Mouse (Mus musculus): Measurements from ENCODE around the gene Galr3. TPM values are rescaled to one million over a fixed set of nuclear protein-coding genes. Genes with fewer than 3 reads are reported as not detected.
"Not testable (repeated sequence)": the region's sequence is repeated elsewhere in the genome, so short reads cannot be mapped to it uniquely, and the experiment has no call there.

Gene Galr3
- polyA plus RNA-seq, 1 experiment from 2014 or later: 0.34 TPM

GRCm38 (mm10) chr15:79002036-79002435 is 39.6 kb upstream of the Galr3 start:
- H3K9ac ChIP-seq (ENCODE audit: low read depth, low read length): no peak overlapping the region; the same call in 1 of the 2 replicates
- DNase-seq (ENCODE audit: low spot score) (no peak), ATAC-seq (replicated peaks; ENCODE audit: low FRiP score) (no peak)
- WGBS: 58% methylated on average over 19 of the region's 19 CpGs
- no peaks in the 10 kb centered on the region for H3K9me3 ChIP-seq (ENCODE audit: control insufficient read depth, low read length)
- H3K27ac ChIP-seq (ENCODE audit: low read depth, low read length): no peak overlapping the region
- no peaks in the 10 kb centered on the region for H3K4me1 ChIP-seq (replicated peaks; ENCODE audit: control insufficient read depth, insufficient read depth, low read length)
- peaks cover 32% of the 10 kb centered on the region for H3K36me3 ChIP-seq (ENCODE audit: control insufficient read depth, insufficient read depth, low read length)
- H3K27me3 ChIP-seq (replicated peaks; ENCODE audit: control insufficient read depth, insufficient read depth, low read length): no peaks in the 10 kb centered on the region
- H3K4me3 ChIP-seq (ENCODE audit: low read depth, low read length): no peak overlapping the region
- H3K4me2 ChIP-seq: no peak overlapping the region

DNA sequence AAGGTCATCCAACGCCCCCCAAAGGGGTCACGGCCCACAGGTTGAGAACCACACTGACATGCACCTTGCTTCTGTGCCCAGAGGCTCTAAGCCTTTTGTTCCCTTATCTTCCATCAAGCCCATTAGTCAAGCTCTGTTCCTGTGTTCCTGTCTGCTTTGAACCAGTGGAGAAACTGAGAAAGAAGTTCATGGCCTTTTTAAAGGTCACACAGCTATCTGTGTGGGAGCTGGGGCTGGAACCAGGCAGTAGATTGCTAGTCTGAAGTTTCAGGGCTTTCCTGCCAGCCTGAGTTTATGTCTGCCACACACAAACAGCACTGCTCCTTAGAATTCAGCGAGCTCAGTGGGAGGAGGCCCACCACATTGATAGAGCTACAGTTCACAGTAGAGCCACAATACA is 38.6 kb upstream of the Galr3 start:
- H3K36me3 ChIP-seq (ENCODE audit: control insufficient read depth, insufficient read depth, low read length): peaks cover 32% of the 10 kb centered on the region
- WGBS: 83% methylated on average over 3 of the region's 3 CpGs
- no peaks in the 10 kb centered on the region for H3K4me1 ChIP-seq (replicated peaks; ENCODE audit: control insufficient read depth, insufficient read depth, low read length)
- no peak overlapping the region for H3K27ac ChIP-seq (ENCODE audit: low read depth, low read length)
- no peaks in the 10 kb centered on the region for H3K9me3 ChIP-seq (ENCODE audit: control insufficient read depth, low read length)
- DNase-seq (ENCODE audit: low spot score) (no peak), ATAC-seq (replicated peaks; ENCODE audit: low FRiP score) (no peak)
- H3K4me2 ChIP-seq: no peak overlapping the region
- no peak overlapping the region for H3K9ac ChIP-seq (ENCODE audit: low read depth, low read length)
- no peaks in the 10 kb centered on the region for H3K27me3 ChIP-seq (replicated peaks; ENCODE audit: control insufficient read depth, insufficient read depth, low read length)
- no peak overlapping the region for H3K4me3 ChIP-seq (ENCODE audit: low read depth, low read length)

DNA sequence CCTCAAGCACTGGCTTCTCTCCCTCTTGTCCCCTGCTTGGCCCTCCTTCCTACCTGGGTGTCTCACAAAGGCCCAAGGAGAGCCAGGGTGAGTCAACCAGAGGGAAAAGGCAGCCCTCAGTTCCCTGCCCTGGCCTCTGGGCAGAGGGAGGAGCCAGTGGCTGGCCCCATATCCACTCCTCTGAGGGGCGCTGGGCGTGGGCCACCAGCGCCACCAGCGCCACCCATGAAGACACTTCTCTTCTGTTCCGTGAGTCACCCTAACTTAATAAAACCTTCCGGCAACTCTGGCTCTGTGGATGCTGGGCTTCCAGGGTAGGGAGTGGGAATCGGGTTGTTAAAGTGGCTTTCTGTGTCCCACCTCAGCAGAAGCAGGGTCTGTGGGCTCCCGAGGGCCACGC is 36.1 kb upstream of the Galr3 start:
- no peak for ATAC-seq (replicated peaks; ENCODE audit: low FRiP score)
- WGBS: 89% methylated on average over 9 of the region's 9 CpGs

DNA sequence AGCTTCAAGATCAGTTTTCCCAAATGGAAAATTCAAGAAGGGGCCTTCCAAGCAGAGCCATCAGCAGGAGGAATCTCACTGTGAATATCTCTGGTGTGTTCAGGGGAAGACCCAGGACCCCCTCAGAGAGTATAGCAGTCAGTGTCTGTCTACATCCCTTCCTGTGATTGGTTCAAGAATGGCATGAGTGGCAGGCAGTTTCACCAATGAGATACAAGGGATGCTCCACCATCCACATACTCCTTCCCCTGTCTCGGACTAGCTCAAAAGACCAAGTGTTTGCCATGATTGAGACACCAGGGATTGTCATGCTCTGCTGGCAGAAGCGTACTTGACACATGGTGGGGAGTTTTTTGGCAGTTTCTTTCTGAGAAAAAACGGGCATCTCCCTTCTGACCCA is 35.0 kb upstream of the Galr3 start:
- Histone ChIP-seq H3K36me3 (ENCODE audit: control insufficient read depth, insufficient read depth, low read length) (peaks cover 26% of the 10 kb centered on the region), H3K27ac (ENCODE audit: low read depth, low read length) (no peak overlapping the region), H3K27me3 (replicated peaks; ENCODE audit: control insufficient read depth, insufficient read depth, low read length) (no peaks in the 10 kb centered on the region), H3K9ac (ENCODE audit: low read depth, low read length) (no peak overlapping the region), H3K9me3 (ENCODE audit: control insufficient read depth, low read length) (no peaks in the 10 kb centered on the region), H3K4me2 (no peak overlapping the region), H3K4me3 (ENCODE audit: low read depth, low read length) (no peak overlapping the region), H3K4me1 (replicated peaks; ENCODE audit: control insufficient read depth, insufficient read depth, low read length) (peaks cover 2% of the 10 kb centered on the region; the same call in 1 of the 2 replicates)
- 68% methylated on average over 3 of the region's 3 CpGs for WGBS
- no peak for ATAC-seq (replicated peaks; ENCODE audit: low FRiP score)
- DNase-seq (ENCODE audit: low spot score): no peak

More for the DNA sequence above, 36.1 kb upstream of the Galr3 start:
- Histone ChIP-seq H3K9ac (ENCODE audit: low read depth, low read length) (no peak overlapping the region), H3K27me3 (replicated peaks; ENCODE audit: control insufficient read depth, insufficient read depth, low read length) (no peaks in the 10 kb centered on the region), H3K4me3 (ENCODE audit: low read depth, low read length) (no peak overlapping the region), H3K27ac (ENCODE audit: low read depth, low read length) (no peak overlapping the region), H3K4me2 (no peak overlapping the region), H3K36me3 (ENCODE audit: control insufficient read depth, insufficient read depth, low read length) (peaks cover 28% of the 10 kb centered on the region), H3K4me1 (replicated peaks; ENCODE audit: control insufficient read depth, insufficient read depth, low read length) (no peaks in the 10 kb centered on the region), H3K9me3 (ENCODE audit: control insufficient read depth, low read length) (no peaks in the 10 kb centered on the region)
- DNase-seq (ENCODE audit: low spot score): no peak

DNA sequence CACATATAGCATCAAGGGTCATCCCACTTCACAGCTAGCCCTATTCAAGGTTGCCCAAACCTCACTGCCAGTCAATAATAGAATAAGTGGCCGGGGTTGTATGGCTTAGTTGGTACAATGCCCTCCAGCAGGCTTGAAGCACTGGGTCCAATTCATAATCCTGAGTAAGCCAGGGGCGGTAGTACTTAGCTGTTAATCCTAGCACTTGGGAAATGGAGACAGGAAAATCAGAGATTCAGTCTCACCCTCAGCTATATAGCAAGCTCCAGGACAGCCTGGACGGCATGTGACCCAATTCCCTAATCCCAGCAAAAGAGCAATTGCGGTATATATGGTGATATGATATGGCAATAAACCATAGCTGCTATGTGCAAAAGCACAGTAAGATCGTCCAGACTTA is 34.6 kb upstream of the Galr3 start:
- no peaks in the 10 kb centered on the region for H3K9me3 ChIP-seq (ENCODE audit: control insufficient read depth, low read length)
- no peak overlapping the region for H3K27ac ChIP-seq (ENCODE audit: low read depth, low read length)
- WGBS: 91% methylated on average over 5 of the region's 5 CpGs
- H3K4me1 ChIP-seq (replicated peaks; ENCODE audit: control insufficient read depth, insufficient read depth, low read length): peaks cover 2% of the 10 kb centered on the region; the same call in 1 of the 2 replicates
- DNase-seq (ENCODE audit: low spot score) (no peak), ATAC-seq (replicated peaks; ENCODE audit: low FRiP score) (no peak)
- H3K27me3 ChIP-seq (replicated peaks; ENCODE audit: control insufficient read depth, insufficient read depth, low read length): no peaks in the 10 kb centered on the region
- H3K9ac ChIP-seq (ENCODE audit: low read depth, low read length): no peak overlapping the region
- H3K4me2 ChIP-seq: no peak overlapping the region
- H3K36me3 ChIP-seq (ENCODE audit: control insufficient read depth, insufficient read depth, low read length): peaks cover 22% of the 10 kb centered on the region
- H3K4me3 ChIP-seq (ENCODE audit: low read depth, low read length): no peak overlapping the region

- H3K4me3 ChIP-seq (ENCODE audit: low read depth, low read length); ATAC-seq (replicated peaks; ENCODE audit: low FRiP score); H3K27me3 ChIP-seq (replicated peaks; ENCODE audit: control insufficient read depth, insufficient read depth, low read length); H3K9ac ChIP-seq (ENCODE audit: low read depth, low read length); H3K9me3 ChIP-seq (ENCODE audit: control insufficient read depth, low read length); H3K27ac ChIP-seq (ENCODE audit: low read depth, low read length); DNase-seq (ENCODE audit: low spot score); H3K4me2 ChIP-seq; H3K4me1 ChIP-seq (replicated peaks; ENCODE audit: control insufficient read depth, insufficient read depth, low read length): not testable (repeated sequence)
- peaks cover 21% of the 10 kb centered on the region for H3K36me3 ChIP-seq (ENCODE audit: control insufficient read depth, insufficient read depth, low read length)
- WGBS: 81% methylated on average over 6 of the region's 6 CpGs
Measured at GRCm38 (mm10) chr15:79007836-79008235, 33.8 kb upstream of the Galr3 start.

- ATAC-seq (replicated peaks; ENCODE audit: low FRiP score): no peak
- H3K36me3 ChIP-seq (ENCODE audit: control insufficient read depth, insufficient read depth, low read length): peaks cover 6% of the 10 kb centered on the region
- no peak overlapping the region for H3K4me3 ChIP-seq (ENCODE audit: low read depth, low read length)
- WGBS: 76% methylated on average over 5 of the region's 5 CpGs
- H3K4me1 ChIP-seq (replicated peaks; ENCODE audit: control insufficient read depth, insufficient read depth, low read length): peaks cover 2% of the 10 kb centered on the region; the same call in 1 of the 2 replicates
- H3K27ac ChIP-seq (ENCODE audit: low read depth, low read length): no peak overlapping the region
- no peaks in the 10 kb centered on the region for H3K27me3 ChIP-seq (replicated peaks; ENCODE audit: control insufficient read depth, insufficient read depth, low read length)
- H3K9me3 ChIP-seq (ENCODE audit: control insufficient read depth, low read length): no peaks in the 10 kb centered on the region
- H3K4me2 ChIP-seq: no peak overlapping the region
- H3K9ac ChIP-seq (ENCODE audit: low read depth, low read length): no peak overlapping the region
- no peak for DNase-seq (ENCODE audit: low spot score)
Measured at GRCm38 (mm10) chr15:79009734-79010133, 32.0 kb upstream of the Galr3 start.

GRCm38 (mm10) chr15:79011550-79011949 is 30.1 kb upstream of the Galr3 start:
- 61% methylated on average over 10 of the region's 10 CpGs for WGBS
- no peak overlapping the region for H3K4me2 ChIP-seq
- no peak overlapping the region for H3K9ac ChIP-seq (ENCODE audit: low read depth, low read length)
- DNase-seq (ENCODE audit: low spot score): no peak
- no peaks in the 10 kb centered on the region for H3K9me3 ChIP-seq (ENCODE audit: control insufficient read depth, low read length)
- H3K36me3 ChIP-seq (ENCODE audit: control insufficient read depth, insufficient read depth, low read length): no peaks in the 10 kb centered on the region; the same call in 1 of the 2 replicates
- no peak overlapping the region for H3K4me3 ChIP-seq (ENCODE audit: low read depth, low read length)
- ATAC-seq (replicated peaks; ENCODE audit: low FRiP score): no peak
- no peaks in the 10 kb centered on the region for H3K27me3 ChIP-seq (replicated peaks; ENCODE audit: control insufficient read depth, insufficient read depth, low read length)
- H3K4me1 ChIP-seq (replicated peaks; ENCODE audit: control insufficient read depth, insufficient read depth, low read length): peaks cover 2% of the 10 kb centered on the region; the same call in 1 of the 2 replicates
- H3K27ac ChIP-seq (ENCODE audit: low read depth, low read length): no peak overlapping the region; the same call in 1 of the 2 replicates

DNA sequence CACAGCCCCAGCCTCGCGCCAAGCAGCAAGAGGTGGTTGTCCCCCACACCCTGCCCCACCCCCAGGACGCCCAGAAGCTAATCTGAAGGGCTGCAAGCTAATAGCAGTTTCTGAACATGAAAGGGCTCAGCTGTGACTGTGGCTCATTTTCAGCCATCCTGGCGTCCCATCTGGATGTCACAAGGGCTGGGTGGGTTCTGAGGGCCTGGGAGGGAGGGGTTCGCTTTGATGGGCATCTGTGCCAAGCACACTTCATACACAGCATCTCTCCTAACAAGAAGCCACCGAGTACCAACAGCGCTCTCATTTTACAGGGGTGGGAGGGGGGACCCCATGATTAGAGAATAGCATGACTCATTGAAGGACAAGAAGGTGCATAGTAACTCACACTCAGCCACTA is 28.3 kb upstream of the Galr3 start:
- H3K4me1 ChIP-seq (replicated peaks; ENCODE audit: control insufficient read depth, insufficient read depth, low read length): peaks cover 2% of the 10 kb centered on the region; the same call in 1 of the 2 replicates
- no peak overlapping the region for H3K27ac ChIP-seq (ENCODE audit: low read depth, low read length)
- no peak overlapping the region for H3K4me2 ChIP-seq
- DNase-seq (ENCODE audit: low spot score) (no peak), ATAC-seq (replicated peaks; ENCODE audit: low FRiP score) (no peak)
- no peak overlapping the region for H3K9ac ChIP-seq (ENCODE audit: low read depth, low read length)
- H3K27me3 ChIP-seq (replicated peaks; ENCODE audit: control insufficient read depth, insufficient read depth, low read length): no peaks in the 10 kb centered on the region
- no peaks in the 10 kb centered on the region for H3K9me3 ChIP-seq (ENCODE audit: control insufficient read depth, low read length)
- no peaks in the 10 kb centered on the region for H3K36me3 ChIP-seq (ENCODE audit: control insufficient read depth, insufficient read depth, low read length)
- no peak overlapping the region for H3K4me3 ChIP-seq (ENCODE audit: low read depth, low read length)
- WGBS: 62% methylated on average over 7 of the region's 7 CpGs

All from liver, embryonic 11.5 days (tissue).